Mouse (Mus musculus) R1 (cell line): ENCODE results near the gene Tbc1d30.

ENCODE experiments used
- DNase-seq: peaks from one replicate; pipeline ENCODE4 v3.0.0-alpha.2; 2018; ENCODE audit warnings: low read depth, low spot score

Gene Tbc1d30

GRCm38 (mm10) chr10:121365781-121366272, 14.7 kb upstream of the Tbc1d30 start:
- DNase-seq, result peak; percentile 56

GRCm38 (mm10) chr10:121364801-121365564, 13.9 kb upstream of the Tbc1d30 start, which contains the start of gene Gns:
Gns (plus strand) TSS chr10:121365090.
- peak; percentile 74 for DNase-seq

- no peak for DNase-seq
Measured at GRCm38 (mm10) chr10:121364306-121364705, 13.2 kb upstream of the Tbc1d30 start.

- no peak for DNase-seq
Measured at GRCm38 (mm10) chr10:121363201-121363600, 12.1 kb upstream of the Tbc1d30 start.

GRCm38 (mm10) chr10:121360358-121360757, 9.3 kb upstream of the Tbc1d30 start:
- no peak for DNase-seq

GRCm38 (mm10) chr10:121351692-121352290, 713 bp upstream of the Tbc1d30 start:
- no peak for DNase-seq

- DNase-seq, result peak; percentile 63
Measured at GRCm38 (mm10) chr10:121350357-121351065, 567 bp downstream of the Tbc1d30 start.

- no peak for DNase-seq
Measured at GRCm38 (mm10) chr10:121349244-121349643, 1.8 kb downstream of the Tbc1d30 start.

- DNase-seq, result no peak
Measured at GRCm38 (mm10) chr10:121343867-121344266, 7.2 kb downstream of the Tbc1d30 start.

- peak; percentile 72 for DNase-seq
Measured at GRCm38 (mm10) chr10:121342260-121342659, 8.8 kb downstream of the Tbc1d30 start.

GRCm38 (mm10) chr10:121340754-121341593, 10.1 kb downstream of the Tbc1d30 start:
- DNase-seq, result no peak

- DNase-seq, result peak; percentile 81
Measured at GRCm38 (mm10) chr10:121336536-121336935, 14.5 kb downstream of the Tbc1d30 start.

- DNase-seq, result peak; percentile 85
Measured at GRCm38 (mm10) chr10:121334576-121334975, 16.5 kb downstream of the Tbc1d30 start.

- DNase-seq, result peak; percentile 63
Measured at GRCm38 (mm10) chr10:121330940-121331339, 20.1 kb downstream of the Tbc1d30 start.

- DNase-seq, result no peak
Measured at GRCm38 (mm10) chr10:121329586-121329985, 21.5 kb downstream of the Tbc1d30 start.

GRCm38 (mm10) chr10:121326167-121326566, 24.9 kb downstream of the Tbc1d30 start:
- DNase-seq, result peak; percentile 56

GRCm38 (mm10) chr10:121323493-121323892, 27.6 kb downstream of the Tbc1d30 start:
- DNase-seq, result no peak

GRCm38 (mm10) chr10:121318397-121318950, 32.6 kb downstream of the Tbc1d30 start:
- DNase-seq, result no peak

GRCm38 (mm10) chr10:121316361-121316760, 34.7 kb downstream of the Tbc1d30 start:
- no peak for DNase-seq

- no peak for DNase-seq
Measured at GRCm38 (mm10) chr10:121315321-121316283, 35.5 kb downstream of the Tbc1d30 start.
